Mouse (Mus musculus): ENCODE data around the gene Zmym6. TPM values are rescaled to one million over a fixed set of nuclear protein-coding genes. Genes with fewer than 3 reads are reported as not detected.

Gene Zmym6
- polyA plus RNA-seq, 1 experiment = 35.3 TPM

- WGBS = 67% methylated on average over 8 of the region's 8 CpGs
- Histone ChIP-seq H3K4me1 (ENCODE audit: control insufficient read depth, insufficient read depth, low read length) (no peaks in the 10 kb centered on the region), H3K4me3 (replicated peaks; ENCODE audit: insufficient read depth, low read depth, low read length) (no peak overlapping the region), H3K27ac (ENCODE audit: insufficient read depth, low read length) (no peak overlapping the region), H3K27me3 (ENCODE audit: control insufficient read depth, insufficient read depth, low read length) (no peaks in the 10 kb centered on the region)
- DNase-seq = no peak
- TF ChIP-seq POLR2A (IDR thresholded peaks at IDR 0.05; ENCODE audit: borderline replicate concordance, insufficient read depth, low read length) = no peak
- TF ChIP-seq CTCF (IDR thresholded peaks at IDR 0.05; ENCODE audit: borderline replicate concordance, insufficient read depth, low read depth, low read length) = no peak
Measured at GRCm38 (mm10) chr4:127163926-127164325, 86.7 kb downstream of the Zmym6 start.

- no peak for DNase-seq
- TF ChIP-seq CTCF (IDR thresholded peaks at IDR 0.05; ENCODE audit: borderline replicate concordance, insufficient read depth, low read depth, low read length) (no peak), POLR2A (IDR thresholded peaks at IDR 0.05; ENCODE audit: borderline replicate concordance, insufficient read depth, low read length) (no peak)
- H3K27me3 ChIP-seq (ENCODE audit: control insufficient read depth, insufficient read depth, low read length) = no peaks in the 10 kb centered on the region
- no peak overlapping the region for H3K27ac ChIP-seq (ENCODE audit: insufficient read depth, low read length)
- peaks cover 21% of the 10 kb centered on the region for H3K4me1 ChIP-seq (ENCODE audit: control insufficient read depth, insufficient read depth, low read length)
- no peak overlapping the region for H3K4me3 ChIP-seq (replicated peaks; ENCODE audit: insufficient read depth, low read depth, low read length)
- 86% methylated on average over 5 of the region's 5 CpGs for WGBS
Measured at GRCm38 (mm10) chr4:127167096-127167495, 89.9 kb downstream of the Zmym6 start.

- 17% methylated on average over 8 of the region's 8 CpGs for WGBS
Measured at GRCm38 (mm10) chr4:127167731-127168130, 90.5 kb downstream of the Zmym6 start.

GRCm38 (mm10) chr4:127168211-127168913 lies 91.2 kb downstream of the Zmym6 start:
- H3K4me3 ChIP-seq (replicated peaks; ENCODE audit: insufficient read depth, low read depth, low read length) = peak overlapping the region; percentile 98
- no peaks in the 10 kb centered on the region for H3K27me3 ChIP-seq (ENCODE audit: control insufficient read depth, insufficient read depth, low read length)
- no peak for TF ChIP-seq POLR2A (IDR thresholded peaks at IDR 0.05; ENCODE audit: borderline replicate concordance, insufficient read depth, low read length)
- DNase-seq = peak; percentile 80 to 88
- H3K27ac ChIP-seq (ENCODE audit: insufficient read depth, low read length) = peak overlapping the region; percentile 100
- H3K4me1 ChIP-seq (ENCODE audit: control insufficient read depth, insufficient read depth, low read length) = peaks cover 34% of the 10 kb centered on the region
- WGBS = 1% methylated on average over 39 of the region's 39 CpGs

More at GRCm38 (mm10) chr4:127167731-127168130, 90.5 kb downstream of the Zmym6 start:
- Histone ChIP-seq H3K4me3 (replicated peaks; ENCODE audit: insufficient read depth, low read depth, low read length) (peak overlapping the region; percentile 98), H3K27me3 (ENCODE audit: control insufficient read depth, insufficient read depth, low read length) (no peaks in the 10 kb centered on the region), H3K27ac (ENCODE audit: insufficient read depth, low read length) (0 out of 2 replicates have a peak overlapping the region, but pooled peaks have one; percentile 40), H3K4me1 (ENCODE audit: control insufficient read depth, insufficient read depth, low read length) (peaks cover 28% of the 10 kb centered on the region)
- TF ChIP-seq CTCF (IDR thresholded peaks at IDR 0.05; ENCODE audit: borderline replicate concordance, insufficient read depth, low read depth, low read length) (no peak), POLR2A (IDR thresholded peaks at IDR 0.05; ENCODE audit: borderline replicate concordance, insufficient read depth, low read length) (no peak)
- DNase-seq = no peak

- peak within 1 kb of the TSS; percentile 100 for H3K4me3 ChIP-seq (replicated peaks; ENCODE audit: insufficient read depth, low read depth, low read length)
- DNase-seq = peak; percentile 80 to 84
- H3K4me1 ChIP-seq (ENCODE audit: control insufficient read depth, insufficient read depth, low read length) = peaks cover 36% of the 10 kb centered on the region
- 1% methylated on average over 65 of the region's 67 CpGs for WGBS
- no peaks in the 10 kb centered on the region for H3K27me3 ChIP-seq (ENCODE audit: control insufficient read depth, insufficient read depth, low read length)
- TF ChIP-seq POLR2A (IDR thresholded peaks at IDR 0.05; ENCODE audit: borderline replicate concordance, insufficient read depth, low read length) (peak; percentile 36; the same call in 1 of the 2 replicates), CTCF (IDR thresholded peaks at IDR 0.05; ENCODE audit: borderline replicate concordance, insufficient read depth, low read depth, low read length) (no peak)
- H3K27ac ChIP-seq (ENCODE audit: insufficient read depth, low read length) = peak within 1 kb of the TSS; percentile 100
Measured at GRCm38 (mm10) chr4:127168914-127169345, 91.7 kb downstream of the Zmym6 start, which contains the start of gene Dlgap3. Gene Dlgap3, plus strand, starts transcription at chr4:127169204.

GRCm38 (mm10) chr4:127169346-127170221 lies 92.4 kb downstream of the Zmym6 start:
- WGBS = 2% methylated on average over 46 of the region's 51 CpGs
- Histone ChIP-seq H3K4me1 (ENCODE audit: control insufficient read depth, insufficient read depth, low read length) (peaks cover 39% of the 10 kb centered on the region), H3K4me3 (replicated peaks; ENCODE audit: insufficient read depth, low read depth, low read length) (peak overlapping the region; percentile 100), H3K27me3 (ENCODE audit: control insufficient read depth, insufficient read depth, low read length) (no peaks in the 10 kb centered on the region), H3K27ac (ENCODE audit: insufficient read depth, low read length) (peak overlapping the region; percentile 100)
- peak; percentile 60 to 73 for DNase-seq
- no peak for TF ChIP-seq CTCF (IDR thresholded peaks at IDR 0.05; ENCODE audit: borderline replicate concordance, insufficient read depth, low read depth, low read length)
- TF ChIP-seq POLR2A (IDR thresholded peaks at IDR 0.05; ENCODE audit: borderline replicate concordance, insufficient read depth, low read length) = no peak

- Histone ChIP-seq H3K4me3 (replicated peaks; ENCODE audit: insufficient read depth, low read depth, low read length) (peak overlapping the region; percentile 55), H3K27me3 (ENCODE audit: control insufficient read depth, insufficient read depth, low read length) (no peaks in the 10 kb centered on the region), H3K4me1 (ENCODE audit: control insufficient read depth, insufficient read depth, low read length) (peaks cover 45% of the 10 kb centered on the region), H3K27ac (ENCODE audit: insufficient read depth, low read length) (peak overlapping the region; percentile 73)
- TF ChIP-seq CTCF (IDR thresholded peaks at IDR 0.05; ENCODE audit: borderline replicate concordance, insufficient read depth, low read depth, low read length) (no peak), POLR2A (IDR thresholded peaks at IDR 0.05; ENCODE audit: borderline replicate concordance, insufficient read depth, low read length) (no peak)
- 7% methylated on average over 5 of the region's 5 CpGs for WGBS
- DNase-seq = peak; percentile 78 to 84
Measured at GRCm38 (mm10) chr4:127170866-127171265, 93.7 kb downstream of the Zmym6 start.
